Mouse (Mus musculus): ENCODE measurements around the gene Acads.
"Not testable (repeated sequence)": the region's sequence is repeated elsewhere in the genome, so short reads cannot be mapped to it uniquely, and the experiment has no call there.

The Acads gene

GRCm38 (mm10) chr5:115118961-115119570 is at the start of gene Acads:
TSS of gene Acads (minus strand) at chr5:115119346.
- DNase-seq = peak; percentile 90 to 92

- peak in 1 of 2 experiments; percentile 45 for DNase-seq
Observed at GRCm38 (mm10) chr5:115167396-115167795, 48.2 kb upstream of the Acads start.

- DNase-seq = no peak
Observed at GRCm38 (mm10) chr5:115166815-115167194, 47.7 kb upstream of the Acads start.

GRCm38 (mm10) chr5:115165895-115166814 is 47.0 kb upstream of the Acads start:
- DNase-seq = peak; percentile 76 to 88

GRCm38 (mm10) chr5:115165351-115165750 is 46.2 kb upstream of the Acads start:
- peak in 1 of 2 experiments; percentile 66 for DNase-seq

- not testable (repeated sequence) for DNase-seq
Observed at GRCm38 (mm10) chr5:115164446-115164845, 45.3 kb upstream of the Acads start.

GRCm38 (mm10) chr5:115163563-115163962 is 44.4 kb upstream of the Acads start:
- peak; percentile 73 to 87 for DNase-seq

GRCm38 (mm10) chr5:115161940-115162279 is 42.8 kb upstream of the Acads start:
- DNase-seq = not testable (repeated sequence)

- DNase-seq = no peak
Observed at GRCm38 (mm10) chr5:115161064-115161939, 42.2 kb upstream of the Acads start.

GRCm38 (mm10) chr5:115160655-115161054 is 41.5 kb upstream of the Acads start:
- DNase-seq = no peak

GRCm38 (mm10) chr5:115159165-115159564 is 40.0 kb upstream of the Acads start:
- DNase-seq = no peak

- peak; percentile 98 for DNase-seq
Observed at GRCm38 (mm10) chr5:115158040-115158983, 39.2 kb upstream of the Acads start, which contains the start of gene Mlec. TSS of gene Mlec (minus strand) at chr5:115158179.

- DNase-seq = peak in 1 of 2 experiments; percentile 47
Observed at GRCm38 (mm10) chr5:115156933-115157589, 37.9 kb upstream of the Acads start.

GRCm38 (mm10) chr5:115156401-115156800 is 37.3 kb upstream of the Acads start:
- DNase-seq = no peak

- DNase-seq = peak; percentile 85 to 88
Observed at GRCm38 (mm10) chr5:115155831-115156230, 36.7 kb upstream of the Acads start.

GRCm38 (mm10) chr5:115155156-115155631 is 36.0 kb upstream of the Acads start:
- no peak for DNase-seq

- DNase-seq = no peak
Observed at GRCm38 (mm10) chr5:115152132-115152956, 33.2 kb upstream of the Acads start.

- DNase-seq = peak; percentile 74 to 81
Observed at GRCm38 (mm10) chr5:115151457-115151856, 32.3 kb upstream of the Acads start.

GRCm38 (mm10) chr5:115150991-115151390 is 31.8 kb upstream of the Acads start:
- no peak for DNase-seq
